In genomic region chr19:29523230-29523582, GRCm38 (mm10) we compare ENCODE assay signal across 8 mouse cellular contexts. TPM values are rescaled to one million over a fixed set of nuclear protein-coding genes. Genes with fewer than 3 reads are reported as not detected.
DNase-seq lines count a peak whose midpoint lies in the region; ATAC-seq and TF ChIP-seq lines count a peak whose summit lies in the region.

No protein-coding gene starts in this region.

- peak overlapping the region; percentile 85 for H3K4me2 ChIP-seq in hindbrain, embryonic 14.5 days (replicated peaks)
- peak overlapping the region; percentile 65 for H3K4me2 ChIP-seq in midbrain, embryonic 15.5 days

- peak overlapping the region; percentile 97 for H3K4me3 ChIP-seq in left cerebral cortex, adult 2 months
- H3K4me3 ChIP-seq in cortical plate, adult 2 months (ENCODE audit: insufficient read depth, low read length), result peak overlapping the region; percentile 81
- H3K4me3 ChIP-seq in hindbrain, embryonic 14.5 days (replicated peaks; ENCODE audit: low read length), result peak overlapping the region; percentile 72
- peak overlapping the region; percentile 84 for H3K4me3 ChIP-seq in midbrain, embryonic 15.5 days

- no peaks in the 10 kb centered on the region for H3K9me3 ChIP-seq in hindbrain, embryonic 14.5 days (ENCODE audit: control insufficient read depth, low read length)
- H3K9me3 ChIP-seq in midbrain, embryonic 15.5 days, result no peaks in the 10 kb centered on the region

- under 1% methylated on average over 9 of the region's 9 CpGs for WGBS in hindbrain, embryonic 14.5 days
- WGBS in midbrain, embryonic 15.5 days, result 0% methylated on average over 9 of the region's 9 CpGs

- intact Hi-C loops in left cerebral cortex, adult 2 months (cut with DNase I), result loop anchor here (2.0 kb wide), 1 partner anchor 40 kb away; no protein-coding TSS in a partner anchor

- H3K4me1 ChIP-seq in cortical plate, adult 2 months (ENCODE audit: control insufficient read depth, insufficient read depth, low read length), result no peaks in the 10 kb centered on the region; the same call in 1 of the 2 replicates
- peaks cover 16% of the 10 kb centered on the region for H3K4me1 ChIP-seq in hindbrain, embryonic 14.5 days (replicated peaks; ENCODE audit: control insufficient read depth, insufficient read depth, low read length)
- H3K4me1 ChIP-seq in midbrain, embryonic 15.5 days, result peaks cover 8% of the 10 kb centered on the region

- no peak for DNase-seq in left cerebral cortex, adult 2 months (ENCODE audit: extremely low spot score in 1 of 2, low spot score in 2 of 2)
- no peak for DNase-seq in left cerebral cortex, adult 9 months (ENCODE audit: low spot score in 2 of 2)
- no peak for DNase-seq in hindbrain, embryonic 14.5 days (ENCODE audit: low spot score)
- no peak for DNase-seq in frontal cortex, postnatal 10 days (ENCODE audit: low spot score in 2 of 2)
- no peak for DNase-seq in right cerebral cortex, postnatal 14 days

- ATAC-seq in hindbrain, embryonic 14.5 days (ENCODE audit: low FRiP score), result no peak
- no peak for ATAC-seq in midbrain, embryonic 15.5 days (replicated peaks)
- no peak for ATAC-seq in inflammation-experienced regulatory T-cells, adult 6 months

- peak overlapping the region; percentile 89 for H3K27ac ChIP-seq in left cerebral cortex, adult 2 months
- no peak overlapping the region for H3K27ac ChIP-seq in cortical plate, adult 2 months (ENCODE audit: insufficient read depth, low read length)
- 0 out of 2 replicates have a peak overlapping the region, but pooled peaks have one; percentile 96 for H3K27ac ChIP-seq in hindbrain, embryonic 14.5 days
- H3K27ac ChIP-seq in midbrain, embryonic 15.5 days, result peak overlapping the region; percentile 91

- H3K9ac ChIP-seq in hindbrain, embryonic 14.5 days, result peak overlapping the region; percentile 78
- H3K9ac ChIP-seq in midbrain, embryonic 15.5 days, result peak overlapping the region; percentile 67

- no peaks in the 10 kb centered on the region for H3K27me3 ChIP-seq in hindbrain, embryonic 14.5 days (ENCODE audit: control insufficient read depth, insufficient read depth, low read length)
- H3K27me3 ChIP-seq in midbrain, embryonic 15.5 days (replicated peaks), result no peaks in the 10 kb centered on the region

- no peaks in the 10 kb centered on the region for H3K36me3 ChIP-seq in hindbrain, embryonic 14.5 days (replicated peaks; ENCODE audit: control insufficient read depth, insufficient read depth)
- H3K36me3 ChIP-seq in midbrain, embryonic 15.5 days (replicated peaks), result no peaks in the 10 kb centered on the region

- no peak for TF ChIP-seq POLR2A in cortical plate, adult 2 months (IDR thresholded peaks at IDR 0.05; ENCODE audit: extremely low read depth, insufficient read depth, low read length)

- TF ChIP-seq CTCF in left cerebral cortex, adult 2 months (IDR thresholded peaks at IDR 0.05), result no peak
- TF ChIP-seq CTCF in cortical plate, adult 2 months (IDR thresholded peaks at IDR 0.05; ENCODE audit: extremely low read depth, insufficient read depth, low read length), result no peak

RNA-seq across cellular contexts. Expression of gene Ric1, which starts 1.1 kb away (rescaled TPM):
- total RNA-seq in left cerebral cortex, adult 2 months (2021), result 10 to 100 TPM; 36.4 to 36.8 TPM
- 28.9 and 29.9 TPM in 2 replicates for polyA plus RNA-seq in cortical plate, adult 2 months (2012; rRNA removed)
- polyA plus RNA-seq in hindbrain, embryonic 14.5 days (2014; fragmentation: Nextera tagmentation; extraction: Ambion mirVana), result 16.5 and 17.3 TPM in 2 replicates
- 12.1 and 14.4 TPM in 2 replicates for polyA plus RNA-seq in midbrain, embryonic 15.5 days (2015; fragmentation: Nextera tagmentation; extraction: Ambion mirVana)
- polyA plus RNA-seq in inflammation-experienced regulatory T-cells, adult 6 months (2017; shearing (Covaris generic)), result 10 to 100 TPM; 11.8 to 16.6 (median 13.1) TPM
